Mouse (Mus musculus) G1E (cell line): ENCODE data around the gene Foxl1. TPM values are rescaled to one million over a fixed set of nuclear protein-coding genes. Genes with fewer than 3 reads are reported as not detected.
A peak's percentile ranks its signal among the peaks of the same experiment; 100 is the strongest.

Source experiments
- ATAC-seq: 2 replicates; pipeline ENCODE4 v1.8.0; 2016; ENCODE audit warnings: mild to moderate bottlenecking; ENCODE audit not compliant: insufficient number of reproducible peaks, poor library complexity, low FRiP score, severe bottlenecking; ENCODE audit errors: extremely low read depth
- DNase-seq: peaks from one replicate; pipeline ENCODE4 v3.0.0; 2012; ENCODE audit warnings: low spot score
- H3K27me3 ChIP-seq: 2 replicates; pipeline ENCODE4 v1.6.1; 2012; ENCODE audit warnings: mild to moderate bottlenecking, low read length, inconsistent platforms; ENCODE audit not compliant: insufficient read depth
- H3K36me3 ChIP-seq: replicated peaks from 2 replicates; pipeline ENCODE3; 2012; ENCODE audit warnings: mild to moderate bottlenecking, inconsistent platforms
- H3K4me1 ChIP-seq: 2 replicates; pipeline ENCODE4 v1.6.1; 2012; ENCODE audit warnings: low read depth, low read length, inconsistent platforms, mixed read lengths; ENCODE audit not compliant: insufficient read depth
- H3K4me3 ChIP-seq: 2 replicates; pipeline ENCODE4 v1.5.1; 2012; ENCODE audit warnings: low read depth, mild to moderate bottlenecking, inconsistent platforms, low read length, moderate library complexity, mixed read lengths
- H3K9me3 ChIP-seq: replicated peaks from 2 replicates; pipeline ENCODE4 v1.6.1; 2012; ENCODE audit warnings: inconsistent platforms
- CTCF ChIP-seq: IDR thresholded peaks from 2 replicates; pipeline ENCODE4 v1.5.1; 2012; ENCODE audit warnings: low read depth, low read length, inconsistent platforms, mixed read lengths
- GATA1 ChIP-seq: IDR thresholded peaks from 2 replicates; pipeline ENCODE4 v1.6.1; 2012; ENCODE audit warnings: borderline replicate concordance, low read length, inconsistent platforms, mixed read lengths
- GATA2 ChIP-seq: IDR thresholded peaks from 2 replicates; pipeline ENCODE4 v1.6.1; 2012; ENCODE audit warnings: low read depth, low read length, inconsistent platforms, borderline replicate concordance
- POLR2AphosphoS5 ChIP-seq: IDR thresholded peaks from 2 replicates; pipeline ENCODE4 v1.6.1; 2012; ENCODE audit warnings: low read depth, low read length, inconsistent platforms; ENCODE audit not compliant: insufficient replicate concordance
- TAL1 ChIP-seq: conservative IDR thresholded peaks from 2 replicates; pipeline ENCODE4 v1.6.1; 2012; ENCODE audit warnings: low read depth, low read length, inconsistent platforms, mixed read lengths
- polyA plus RNA-seq: library from polyadenylated mRNA; stranded (reverse); fragments of >175 nt; gene quantifications from 2 replicates; pipeline ENCODE4 v1.2.3, GENCODE M21; 2012
- total RNA-seq, 2 experiments: library from RNA; stranded (forward) in 1 of 2; stranded (reverse) in 1 of 2; fragments of 200-1000 nt in 1 of 2; fragments of >200 nt in 1 of 2; fragmentation: Nextera tagmentation in 1 of 2; gene quantifications; 2 replicates each; pipeline ENCODE4 v1.2.3; 2014 to 2017

Foxl1 gene
- total and polyA plus RNA-seq, 3 experiments, result not detected

GRCm38 (mm10) chr8:121117906-121118305 lies 9.8 kb upstream of the Foxl1 start:
- DNase-seq (no peak), ATAC-seq (no peak)
- no peaks in the 10 kb centered on the region for H3K36me3 ChIP-seq
- no peak for TF ChIP-seq POLR2AphosphoS5
- TF ChIP-seq CTCF, result no peak
- no peak for TF ChIP-seq GATA1
- no peak for TF ChIP-seq TAL1
- no peak for TF ChIP-seq GATA2
- peak overlapping the region; percentile 9; the same call in 1 of the 2 replicates for H3K4me3 ChIP-seq
- H3K27me3 ChIP-seq, result no peaks in the 10 kb centered on the region
- H3K4me1 ChIP-seq, result no peaks in the 10 kb centered on the region; the same call in 1 of the 2 replicates
- peaks cover 63% of the 10 kb centered on the region for H3K9me3 ChIP-seq

- H3K4me3 ChIP-seq, result no peak overlapping the region
- DNase-seq, result no peak
Observed at GRCm38 (mm10) chr8:121118634-121119420, 8.9 kb upstream of the Foxl1 start.

GRCm38 (mm10) chr8:121119635-121120455 lies 7.9 kb upstream of the Foxl1 start:
- H3K4me1 ChIP-seq, result no peaks in the 10 kb centered on the region
- H3K9me3 ChIP-seq, result peaks cover 74% of the 10 kb centered on the region
- no peaks in the 10 kb centered on the region for H3K27me3 ChIP-seq
- ATAC-seq, result no peak
- no peak overlapping the region for H3K4me3 ChIP-seq
- no peaks in the 10 kb centered on the region for H3K36me3 ChIP-seq
- no peak for DNase-seq
- TF ChIP-seq CTCF (no peak), GATA1 (no peak), POLR2AphosphoS5 (no peak), TAL1 (no peak), GATA2 (no peak)

More at GRCm38 (mm10) chr8:121118634-121119420, 8.9 kb upstream of the Foxl1 start:
- Histone ChIP-seq H3K27me3 (no peaks in the 10 kb centered on the region), H3K9me3 (peaks cover 68% of the 10 kb centered on the region), H3K4me1 (no peaks in the 10 kb centered on the region), H3K36me3 (no peaks in the 10 kb centered on the region)
- TF ChIP-seq GATA1 (no peak), TAL1 (no peak), CTCF (no peak), POLR2AphosphoS5 (no peak), GATA2 (no peak)
- no peak for ATAC-seq

GRCm38 (mm10) chr8:121120456-121121419 lies 7.0 kb upstream of the Foxl1 start:
- ATAC-seq, result no peak

GRCm38 (mm10) chr8:121121704-121122103 lies 6.0 kb upstream of the Foxl1 start:
- no peaks in the 10 kb centered on the region for H3K27me3 ChIP-seq
- peaks cover 77% of the 10 kb centered on the region for H3K9me3 ChIP-seq
- no peaks in the 10 kb centered on the region for H3K4me1 ChIP-seq
- DNase-seq (no peak), ATAC-seq (no peak)
- no peak for TF ChIP-seq CTCF
- TF ChIP-seq TAL1, result no peak
- no peak for TF ChIP-seq GATA1
- TF ChIP-seq GATA2, result no peak
- H3K36me3 ChIP-seq, result no peaks in the 10 kb centered on the region
- H3K4me3 ChIP-seq, result no peak overlapping the region

More at GRCm38 (mm10) chr8:121120456-121121419, 7.0 kb upstream of the Foxl1 start:
- Histone ChIP-seq H3K9me3 (peaks cover 76% of the 10 kb centered on the region), H3K27me3 (no peaks in the 10 kb centered on the region), H3K4me3 (no peak overlapping the region), H3K4me1 (no peaks in the 10 kb centered on the region), H3K36me3 (no peaks in the 10 kb centered on the region)
- no peak for DNase-seq
- TF ChIP-seq GATA2 (no peak), POLR2AphosphoS5 (no peak), TAL1 (no peak), GATA1 (no peak), CTCF (no peak)

GRCm38 (mm10) chr8:121122368-121122767 lies 5.4 kb upstream of the Foxl1 start:
- ATAC-seq (no peak), DNase-seq (no peak)
- H3K4me1 ChIP-seq, result no peaks in the 10 kb centered on the region
- peaks cover 77% of the 10 kb centered on the region for H3K9me3 ChIP-seq
- no peak for TF ChIP-seq TAL1
- no peak for TF ChIP-seq POLR2AphosphoS5
- TF ChIP-seq GATA1, result no peak
- no peak for TF ChIP-seq GATA2
- no peak for TF ChIP-seq CTCF
- no peaks in the 10 kb centered on the region for H3K36me3 ChIP-seq
- no peak overlapping the region for H3K4me3 ChIP-seq
- no peaks in the 10 kb centered on the region for H3K27me3 ChIP-seq
